In the genomic region with DNA sequence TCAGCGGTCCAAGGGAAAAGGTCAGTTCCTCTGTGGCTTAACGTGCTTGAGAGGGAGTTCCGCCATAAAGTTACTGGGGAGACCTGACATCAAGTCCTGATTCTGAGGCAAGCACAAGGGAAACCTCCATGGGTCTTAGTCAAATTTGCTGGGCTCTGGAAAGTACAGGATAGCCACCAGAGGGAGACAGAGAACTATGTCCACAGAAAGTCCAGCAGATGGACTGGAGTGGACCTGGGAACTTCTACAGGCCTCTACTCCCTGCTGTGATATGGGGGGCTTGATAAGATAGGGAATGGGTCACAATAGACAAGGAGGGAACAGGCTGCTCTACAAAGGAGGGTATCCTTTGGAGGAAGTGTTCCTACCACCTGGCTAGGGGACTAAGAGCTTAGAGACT, we compare ENCODE assay signal across 11 mouse cellular contexts. TPM values are rescaled to one million over a fixed set of nuclear protein-coding genes. Genes with fewer than 3 reads are reported as not detected.
A peak's percentile ranks its signal among the peaks of the same experiment; 100 is the strongest.
DNase-seq lines count a peak whose midpoint lies in the region; ATAC-seq and TF ChIP-seq lines count a peak whose summit lies in the region.
"Had no signal": no experiment of that assay in that cellular context is flagged by ENCODE, and none has a peak within 500 bp of the region (broad histone marks: within the 10 kb centered on the region; RNA-seq: fewer than 3 reads in every experiment).

No protein-coding gene starts in this region.

- peak; percentile 30 to 75 for DNase-seq in adrenal gland, adult (ENCODE audit: inconsistent age in 2 of 2, low spot score in 1 of 2)
- no peak for DNase-seq in adrenal gland, postnatal 36 days
- DNase-seq in hindbrain, postnatal 0 days (ENCODE audit: low spot score): peak; percentile 35
- peak; percentile 70 for DNase-seq in adipocyte (ENCODE audit: low spot score)
- peak; percentile 20 to 21 for DNase-seq in kidney, postnatal 36 days
- DNase-seq in frontal cortex, postnatal 14 days (ENCODE audit: low spot score in 2 of 2): no peak

- H3K36me3 ChIP-seq in hindbrain, postnatal 0 days (ENCODE audit: insufficient read depth, low read length): no peaks in the 10 kb centered on the region
- H3K36me3 ChIP-seq in hindbrain, embryonic 16.5 days (ENCODE audit: control insufficient read depth, insufficient read depth, low read length): 0 out of 2 replicates have a peak, but pooled peaks cover 2% of the 10 kb centered on the region
- H3K36me3 ChIP-seq: hindbrain, embryonic 15.5 days; limb, embryonic 12.5 days had no signal

- no peaks in the 10 kb centered on the region for H3K9me3 ChIP-seq in hindbrain, postnatal 0 days (ENCODE audit: low read length)
- H3K9me3 ChIP-seq in hindbrain, embryonic 16.5 days (ENCODE audit: control insufficient read depth, low read length): no peaks in the 10 kb centered on the region
- H3K9me3 ChIP-seq: hindbrain, embryonic 15.5 days; limb, embryonic 12.5 days had no signal

- H3K27me3 ChIP-seq in hindbrain, postnatal 0 days (ENCODE audit: insufficient read depth, low read length): no peaks in the 10 kb centered on the region
- H3K27me3 ChIP-seq in hindbrain, embryonic 16.5 days (replicated peaks; ENCODE audit: control insufficient read depth, insufficient read depth, low read length): no peaks in the 10 kb centered on the region
- H3K27me3 ChIP-seq: hindbrain, embryonic 15.5 days had no signal

- H3K4me2 ChIP-seq in hindbrain, postnatal 0 days (ENCODE audit: low read depth, low read length): no peak overlapping the region
- H3K4me2 ChIP-seq in hindbrain, embryonic 16.5 days (ENCODE audit: low read length): no peak overlapping the region
- H3K4me2 ChIP-seq: hindbrain, embryonic 15.5 days; limb, embryonic 12.5 days had no signal

- H3K9ac ChIP-seq in hindbrain, postnatal 0 days (replicated peaks; ENCODE audit: low read length): no peak overlapping the region
- no peak overlapping the region for H3K9ac ChIP-seq in hindbrain, embryonic 16.5 days (ENCODE audit: low read depth, low read length)
- H3K9ac ChIP-seq: hindbrain, embryonic 15.5 days; limb, embryonic 12.5 days had no signal

- peak; percentile 58 for TF ChIP-seq CTCF in hindbrain, postnatal 0 days (IDR thresholded peaks at IDR 0.05; ENCODE audit: low read depth)

- WGBS in hindbrain, postnatal 0 days: 51% methylated on average over 3 of the region's 3 CpGs
- 57% methylated on average over 3 of the region's 3 CpGs for WGBS in hindbrain, embryonic 16.5 days

- no peak for ATAC-seq in hindbrain, postnatal 0 days
- ATAC-seq in hindbrain, embryonic 16.5 days: no peak
- ATAC-seq in erythroid progenitor cell, adult 5-6 weeks (replicated peaks; ENCODE audit: low FRiP score, poor library complexity, severe bottlenecking): no peak

- H3K4me3 ChIP-seq in hindbrain, postnatal 0 days (ENCODE audit: low read length): no peak overlapping the region
- H3K4me3 ChIP-seq in hindbrain, embryonic 16.5 days (ENCODE audit: low read length): no peak overlapping the region
- H3K4me3 ChIP-seq: erythroblast, embryonic 14.5 days; hindbrain, embryonic 15.5 days; limb, embryonic 12.5 days had no signal

- H3K4me1 ChIP-seq in hindbrain, postnatal 0 days (ENCODE audit: insufficient read depth, low read length): no peaks in the 10 kb centered on the region
- H3K4me1 ChIP-seq in hindbrain, embryonic 16.5 days (ENCODE audit: control insufficient read depth, insufficient read depth, low read depth, low read length): no peaks in the 10 kb centered on the region
- H3K4me1 ChIP-seq: hindbrain, embryonic 15.5 days; limb, embryonic 12.5 days had no signal

- no peak overlapping the region for H3K27ac ChIP-seq in hindbrain, postnatal 0 days
- no peak overlapping the region for H3K27ac ChIP-seq in hindbrain, embryonic 16.5 days (ENCODE audit: low read depth, low read length)
- H3K27ac ChIP-seq: hindbrain, embryonic 15.5 days; limb, embryonic 12.5 days had no signal

RNA-seq across cellular contexts. Expression of a gene that starts 40.5 kb away (rescaled TPM):
- total RNA-seq in adrenal gland, postnatal 36 days (2021): 10 to 100 TPM; 34.9 to 52.5 TPM
- 40.9 and 44.0 TPM in 2 replicates for total RNA-seq in hindbrain, postnatal 0 days (2014; rRNA removed)
- 8.1 and 8.2 TPM in 2 replicates for polyA plus RNA-seq in hindbrain, postnatal 0 days (2015; fragmentation: Nextera tagmentation; extraction: Ambion mirVana)
- polyA plus RNA-seq in hindbrain, embryonic 16.5 days (2015; fragmentation: Nextera tagmentation; extraction: Ambion mirVana): 8.9 and 9.1 TPM in 2 replicates
- not detected in 2 replicates for total RNA-seq in erythroid progenitor cell, adult 5-6 weeks (2015; ENCODE audit: low replicate concordance)
- total RNA-seq in erythroid progenitor cell, adult 5-6 weeks (2017; ENCODE audit: low replicate concordance): not detected in 2 replicates
- polyA plus RNA-seq: erythroblast, embryonic 14.5 days had no signal

RNA-seq across cellular contexts. Expression of a gene that starts 59.9 kb away (rescaled TPM):
- total RNA-seq in adrenal gland, postnatal 36 days (2021): 100 to 1,000 TPM; 251 to 260 TPM
- total RNA-seq in hindbrain, postnatal 0 days (2014; rRNA removed): 51.9 and 68.9 TPM in 2 replicates
- 17.9 and 23.7 TPM in 2 replicates for polyA plus RNA-seq in hindbrain, postnatal 0 days (2015; fragmentation: Nextera tagmentation; extraction: Ambion mirVana)
- polyA plus RNA-seq in hindbrain, embryonic 16.5 days (2015; fragmentation: Nextera tagmentation; extraction: Ambion mirVana): 23.2 and 40.9 TPM in 2 replicates
- total RNA-seq in erythroid progenitor cell, adult 5-6 weeks (2015; ENCODE audit: low replicate concordance): 11.2 and 28.9 TPM in 2 replicates
- 1.0 and 1.8 TPM in 2 replicates for total RNA-seq in erythroid progenitor cell, adult 5-6 weeks (2017; ENCODE audit: low replicate concordance)

Comparison
In these comparisons a context has a peak if more than half of its experiments do, and no peak if none do; other contexts are left out.
1. DNase-seq: peak in adrenal gland, adult (2 of 2), hindbrain, postnatal 0 days (single experiment), adipocyte (single experiment) and kidney, postnatal 36 days (2 of 2); none in adrenal gland, postnatal 36 days (0 of 2) and frontal cortex, postnatal 14 days (0 of 2).
2. RNA of a gene that starts 40.5 kb away (total RNA-seq): 34.9 to 52.5 TPM in adrenal gland, postnatal 36 days and 40.9 to 44.0 TPM in hindbrain, postnatal 0 days; not detected in erythroid progenitor cell, adult 5-6 weeks; every median in the first group is over 10 times any median in the second.